Comparison of ENCODE assay signal across 8 mouse cellular contexts in genomic region chr16:8830431-8831211, GRCm38 (mm10). TPM values are rescaled to one million over a fixed set of nuclear protein-coding genes. Genes with fewer than 3 reads are reported as not detected.
DNase-seq lines count a peak whose midpoint lies in the region; ATAC-seq and TF ChIP-seq lines count a peak whose summit lies in the region.

No protein-coding gene starts in this region.

- H3K4me3 ChIP-seq in gastrocnemius, adult 2 months = peak overlapping the region; percentile 99
- H3K4me3 ChIP-seq in hindbrain, embryonic 16.5 days (ENCODE audit: low read length) = peak overlapping the region; percentile 98

- peaks cover 30% of the 10 kb centered on the region for H3K4me1 ChIP-seq in hindbrain, embryonic 16.5 days (ENCODE audit: control insufficient read depth, insufficient read depth, low read depth, low read length)

- peak overlapping the region; percentile 100 for H3K27ac ChIP-seq in gastrocnemius, adult 2 months
- H3K27ac ChIP-seq in hindbrain, embryonic 16.5 days (ENCODE audit: low read depth, low read length) = peak overlapping the region; percentile 96

- intact Hi-C loops in gastrocnemius, adult 2 months (cut with DNase I) = loop anchor here (2.0 to 5.0 kb wide), 2 partner anchors 18 to 37 kb away; no protein-coding TSS in a partner anchor

- peak; percentile 78 for DNase-seq in T-cell, adult 2 months (ENCODE audit: low spot score)
- DNase-seq in cerebellum, postnatal 4 days (ENCODE audit: low spot score in 2 of 2) = peak; percentile 31 to 58
- DNase-seq in gastrocnemius, adult 2 months = peak; percentile 87
- DNase-seq in left cerebral cortex, adult 8-10 months (ENCODE audit: low spot score in 2 of 2) = peak; percentile 38 to 52
- peak; percentile 59 for DNase-seq in right cerebral cortex, adult 18-20 months
- peak; percentile 71 for DNase-seq in urinary bladder, adult 2 months (ENCODE audit: low spot score)

- H3K36me3 ChIP-seq in hindbrain, embryonic 16.5 days (ENCODE audit: control insufficient read depth, insufficient read depth, low read length) = no peaks in the 10 kb centered on the region

- no peaks in the 10 kb centered on the region for H3K9me3 ChIP-seq in hindbrain, embryonic 16.5 days (ENCODE audit: control insufficient read depth, low read length)

- H3K4me2 ChIP-seq in hindbrain, embryonic 16.5 days (ENCODE audit: low read length) = peak overlapping the region; percentile 89

- TF ChIP-seq CTCF in gastrocnemius, adult 2 months (IDR thresholded peaks at IDR 0.05) = no peak

- no peaks in the 10 kb centered on the region for H3K27me3 ChIP-seq in hindbrain, embryonic 16.5 days (replicated peaks; ENCODE audit: control insufficient read depth, insufficient read depth, low read length)

- peak overlapping the region; percentile 98 for H3K9ac ChIP-seq in hindbrain, embryonic 16.5 days (ENCODE audit: low read depth, low read length)

- under 1% methylated on average over 61 of the region's 74 CpGs for WGBS in hindbrain, embryonic 16.5 days

- peak; percentile 3 for ATAC-seq in hindbrain, embryonic 16.5 days
- peak; percentile 63 for ATAC-seq in megakaryocyte, adult 5-6 weeks (ENCODE audit: poor library complexity, severe bottlenecking)

RNA-seq across cellular contexts. Expression of gene 1810013L24Rik, which starts 0.7 kb away (rescaled TPM):
- 100 to 1,000 TPM in 1 of 2 experiments, 10 to 100 TPM in 1; 80.9 to 111 TPM for total RNA-seq in gastrocnemius, adult 2 months (2021)
- polyA plus RNA-seq in hindbrain, embryonic 16.5 days (2015; fragmentation: Nextera tagmentation; extraction: Ambion mirVana) = 23.8 and 24.5 TPM in 2 replicates
- total RNA-seq in left cerebral cortex, adult 8-10 months (2022) = 100 to 1,000 TPM; 103 to 114 (median 109) TPM
- total RNA-seq in megakaryocyte, adult 5-6 weeks (2015) = 45.2 and 57.7 TPM in 2 replicates
- 48.3 and 56.3 TPM in 2 replicates for total RNA-seq in megakaryocyte, adult 5-6 weeks (2017)
- polyA plus RNA-seq in urinary bladder, adult 2 months (2012; rRNA removed) = 38.5 and 48.2 TPM in 2 replicates

RNA-seq across cellular contexts. Expression of gene Usp7, which starts 38.5 kb away (rescaled TPM):
- total RNA-seq in gastrocnemius, adult 2 months (2021) = 10 to 100 TPM; 61.8 to 69.1 TPM
- 23.9 and 25.5 TPM in 2 replicates for polyA plus RNA-seq in hindbrain, embryonic 16.5 days (2015; fragmentation: Nextera tagmentation; extraction: Ambion mirVana)
- 100 to 1,000 TPM; 149 to 164 (median 158) TPM for total RNA-seq in left cerebral cortex, adult 8-10 months (2022)
- 127 and 132 TPM in 2 replicates for total RNA-seq in megakaryocyte, adult 5-6 weeks (2015)
- total RNA-seq in megakaryocyte, adult 5-6 weeks (2017) = 122 and 137 TPM in 2 replicates
- 61.8 and 67.7 TPM in 2 replicates for polyA plus RNA-seq in urinary bladder, adult 2 months (2012; rRNA removed)

Comparison
In these comparisons a context has a peak if more than half of its experiments do, and no peak if none do; other contexts are left out.
1. Peak in every context shown above with its lines: DNase-seq, ATAC-seq, H3K4me3 ChIP-seq and H3K27ac ChIP-seq.